Mouse (Mus musculus): ENCODE data around the gene Cpeb1.
"Not testable (repeated sequence)": the region's sequence is repeated elsewhere in the genome, so short reads cannot be mapped to it uniquely, and the experiment has no call there.

The Cpeb1 gene

GRCm38 (mm10) chr7:81455155-81455651, at the start of gene Cpeb1:
Gene Cpeb1, minus strand, starts transcription at chr7:81455465.
- CTCF ChIA-PET: no interaction called here

- CTCF ChIA-PET: no interaction called here
These were observed 45.8 kb upstream of the Cpeb1 start for GRCm38 (mm10) chr7:81501050-81501449.

GRCm38 (mm10) chr7:81498181-81498580, 42.9 kb upstream of the Cpeb1 start, which contains the start of gene BC048679:
Gene BC048679, minus strand, starts transcription at chr7:81498281.
- CTCF ChIA-PET: no interaction called here

GRCm38 (mm10) chr7:81497171-81497570, 41.9 kb upstream of the Cpeb1 start:
- CTCF ChIA-PET: interaction anchor here (0.7 kb wide), 1 partner anchor 53 kb away, joined by 3 read pairs; no protein-coding TSS in a partner anchor

GRCm38 (mm10) chr7:81493331-81494021, 38.2 kb upstream of the Cpeb1 start, which contains the start of gene Ap3b2:
Gene Ap3b2, minus strand, starts transcription at chr7:81493925.
- CTCF ChIA-PET: no interaction called here

- CTCF ChIA-PET: no interaction called here
These were observed 37.4 kb upstream of the Cpeb1 start for GRCm38 (mm10) chr7:81492628-81493027.

DNA sequence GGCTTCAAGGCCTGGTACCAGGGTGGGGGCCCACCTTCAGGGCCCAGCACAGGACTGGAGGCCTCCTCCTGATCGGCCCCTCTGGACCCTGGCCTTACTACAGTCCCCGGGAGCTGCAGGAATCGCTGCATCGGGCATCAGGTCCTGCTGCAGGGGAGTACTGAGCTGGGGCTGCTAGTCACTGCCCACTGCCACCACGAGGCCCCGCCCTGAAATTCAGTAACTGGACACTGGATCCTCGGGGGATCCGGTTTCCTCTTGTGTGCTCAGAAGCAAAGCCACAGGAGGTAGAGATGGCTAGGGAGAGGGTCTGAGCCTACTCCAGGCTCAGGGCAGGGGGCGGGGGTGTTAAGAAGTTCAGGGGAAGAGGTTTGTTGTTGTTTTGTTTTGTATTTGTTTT, 34.4 kb upstream of the Cpeb1 start:
- CTCF ChIA-PET: interaction anchor here (0.6 kb wide), 1 partner anchor 18 kb away, joined by 3 read pairs; no protein-coding TSS in a partner anchor

DNA sequence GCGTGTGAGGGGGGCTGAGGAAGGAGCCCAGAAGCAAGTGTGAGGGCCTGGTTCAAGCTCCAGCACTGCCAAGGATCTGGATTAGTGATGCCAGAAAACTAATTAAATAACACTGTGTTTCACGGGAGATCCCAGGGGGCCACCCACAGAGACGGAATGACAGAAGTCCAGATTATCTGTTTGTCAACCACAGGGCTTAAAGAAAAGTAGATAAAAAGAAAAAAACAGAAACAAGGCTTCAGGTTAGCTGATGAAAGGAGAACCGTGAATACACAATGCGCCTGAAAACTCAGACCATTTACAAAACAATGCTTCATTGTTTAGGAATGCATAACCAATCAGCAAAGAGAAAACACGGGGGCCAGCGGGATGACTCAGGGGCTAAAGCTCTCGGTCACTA, 25.5 kb upstream of the Cpeb1 start:
- CTCF ChIA-PET: no interaction called here

DNA sequence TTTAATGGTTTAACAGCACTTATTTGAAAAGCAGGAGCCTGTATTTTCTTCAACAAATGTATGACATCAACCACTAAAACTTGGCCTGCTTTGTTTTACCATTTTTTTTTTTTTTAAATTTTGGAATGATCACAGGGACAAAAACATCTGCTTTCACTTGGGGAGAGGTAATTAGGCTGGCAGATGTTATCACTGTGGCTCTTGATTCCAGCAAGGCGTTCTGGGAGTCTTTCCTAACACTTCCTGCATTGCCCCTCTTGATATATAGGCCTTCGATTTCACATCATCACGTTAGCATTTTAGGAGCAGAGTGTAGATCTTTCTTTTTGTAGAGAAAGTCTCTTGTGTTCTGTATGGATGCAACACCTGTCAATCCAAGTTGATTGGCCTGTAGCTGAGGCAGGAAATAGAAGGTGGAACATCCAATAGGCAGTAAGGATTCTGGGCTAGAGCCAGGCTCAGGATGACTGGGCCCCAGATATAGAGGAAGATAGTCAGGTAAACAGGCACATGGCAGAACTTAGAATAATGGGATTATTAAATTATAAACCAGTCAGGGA, 24.3 kb upstream of the Cpeb1 start:
- CTCF ChIA-PET: no interaction called here

- CTCF ChIA-PET: not testable (repeated sequence)
These were observed 23.0 kb upstream of the Cpeb1 start for GRCm38 (mm10) chr7:81478261-81478660.

DNA sequence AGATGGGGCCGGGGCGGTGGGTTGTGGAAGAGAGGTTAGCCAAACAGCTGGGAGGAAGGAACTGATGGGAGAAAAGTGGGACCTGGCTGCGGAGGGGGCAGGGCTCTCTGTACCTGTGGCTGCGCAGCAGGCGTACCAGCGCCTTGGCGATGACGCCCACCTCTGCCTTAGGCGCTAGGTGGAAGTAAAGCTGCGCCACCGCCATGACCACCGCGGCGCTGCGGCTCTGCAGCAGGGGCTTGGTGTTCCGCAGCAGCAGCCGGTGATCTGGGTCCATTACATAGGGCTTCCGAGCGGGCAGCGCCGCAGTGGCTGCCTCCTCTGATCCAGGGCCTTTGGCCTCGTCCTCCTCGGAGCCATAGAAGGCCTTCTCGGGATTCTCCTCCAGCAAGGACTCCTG, 21.6 kb upstream of the Cpeb1 start:
- CTCF ChIA-PET: no interaction called here

GRCm38 (mm10) chr7:81475221-81475620, 20.0 kb upstream of the Cpeb1 start:
- CTCF ChIA-PET: no interaction called here

- CTCF ChIA-PET: no interaction called here
These were observed 9.7 kb upstream of the Cpeb1 start for GRCm38 (mm10) chr7:81464906-81465450.

- CTCF ChIA-PET: no interaction called here
These were observed 8.9 kb upstream of the Cpeb1 start for GRCm38 (mm10) chr7:81464116-81464515.

GRCm38 (mm10) chr7:81462815-81463214, 7.5 kb upstream of the Cpeb1 start:
- CTCF ChIA-PET: no interaction called here

DNA sequence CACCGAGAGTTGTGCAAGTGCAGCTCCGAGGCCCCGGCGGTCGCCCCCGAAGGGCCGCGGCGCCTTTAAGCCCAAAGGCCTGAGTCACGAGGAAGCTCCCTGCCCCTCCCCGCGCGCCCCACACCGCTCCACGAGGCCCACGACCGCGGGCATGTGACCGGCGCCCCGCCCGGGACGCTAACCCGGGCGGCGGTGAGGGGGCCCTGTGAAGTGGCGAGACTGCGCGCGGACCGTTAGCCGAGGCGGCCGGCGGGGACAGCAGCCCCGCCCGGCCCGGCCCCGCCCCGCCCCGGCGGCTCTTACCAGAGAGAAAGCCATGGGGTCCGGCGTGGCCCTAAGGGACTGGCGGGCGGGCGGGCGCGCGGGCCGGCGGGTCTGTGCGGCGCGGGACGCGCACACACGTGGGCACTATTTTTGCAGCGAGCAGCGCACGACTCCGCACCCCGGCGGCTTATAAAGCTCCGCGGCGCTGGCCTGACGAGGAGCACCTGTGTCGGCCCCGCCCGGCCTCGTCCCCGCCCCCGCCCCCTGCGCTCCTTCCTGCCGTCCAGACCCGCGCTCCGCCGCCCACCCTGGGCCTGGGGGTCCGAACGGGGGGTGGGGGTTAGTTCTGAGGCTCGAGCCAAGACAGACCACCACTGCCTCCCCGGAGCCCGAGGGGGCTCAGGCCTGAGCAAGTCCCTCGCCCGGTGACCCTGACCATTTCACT, 780 bp downstream of the Cpeb1 start:
- CTCF ChIA-PET: no interaction called here

GRCm38 (mm10) chr7:81453443-81454274, 1.6 kb downstream of the Cpeb1 start:
- CTCF ChIA-PET: no interaction called here

- CTCF ChIA-PET: no interaction called here
These were observed 2.3 kb downstream of the Cpeb1 start for GRCm38 (mm10) chr7:81452971-81453441.

GRCm38 (mm10) chr7:81398957-81399356, 56.3 kb downstream of the Cpeb1 start:
- CTCF ChIA-PET: no interaction called here

- CTCF ChIA-PET: no interaction called here
These were observed 75.9 kb downstream of the Cpeb1 start for GRCm38 (mm10) chr7:81379363-81379762.

DNA sequence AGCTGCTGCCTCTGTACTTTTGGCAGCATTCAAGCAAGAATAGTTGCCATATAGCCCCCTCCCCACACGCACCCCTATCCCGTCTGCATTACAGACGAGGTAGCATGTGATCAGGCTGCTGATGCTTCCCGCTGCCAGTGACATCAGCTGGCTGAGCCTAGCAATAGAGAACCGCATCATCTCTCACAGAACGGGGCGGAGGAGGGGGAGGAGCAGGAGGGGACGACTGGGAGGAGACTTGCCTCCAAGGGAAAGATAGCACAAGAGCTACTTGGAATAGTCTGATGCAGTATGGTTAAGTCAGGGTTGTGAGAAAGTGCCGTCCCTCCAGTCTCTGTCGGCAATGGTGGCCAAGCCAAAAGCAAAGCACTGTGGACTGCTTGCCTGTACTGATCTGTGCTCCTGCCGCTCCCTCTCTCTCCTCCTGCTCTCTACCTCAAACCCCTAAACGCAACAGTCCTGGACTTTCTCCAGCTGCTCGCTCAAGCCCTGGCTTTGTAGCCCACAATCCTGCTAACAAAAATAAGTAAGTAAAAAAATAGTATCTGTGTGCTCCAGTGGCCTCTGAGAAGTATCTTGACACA, 82.8 kb downstream of the Cpeb1 start:
- CTCF ChIA-PET: no interaction called here

Measured in spleen, embryonic (tissue).